In the genomic region with DNA sequence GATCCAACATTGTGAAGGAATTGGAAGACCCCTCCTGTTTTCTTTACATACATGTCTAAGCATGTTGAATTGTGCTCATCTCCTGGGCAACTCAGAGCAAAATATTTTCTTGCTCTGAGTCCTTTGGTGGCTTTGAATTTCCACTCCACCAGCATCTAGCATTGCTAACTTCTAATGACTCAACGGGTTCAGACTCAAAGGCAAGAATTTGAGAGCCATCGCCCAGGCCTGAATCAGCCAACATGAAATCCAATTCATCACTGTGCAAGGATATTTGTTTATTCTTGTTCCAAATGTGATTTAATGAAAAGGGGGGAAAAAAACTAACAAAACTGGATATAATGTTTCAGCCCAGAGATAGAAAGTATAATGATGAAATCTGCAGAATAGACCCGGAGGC, we compare ENCODE assay signal across 19 mouse cellular contexts.
DNase-seq lines count a peak whose midpoint lies in the region; TF ChIP-seq lines count a peak whose summit lies in the region.
"Had no signal": no experiment of that assay in that cellular context is flagged by ENCODE, and none has a peak within 500 bp of the region (broad histone marks: within the 10 kb centered on the region; RNA-seq: fewer than 3 reads in every experiment).

No protein-coding gene starts in this region.

- no peak for TF ChIP-seq CTCF in gastrocnemius, adult 2 months (IDR thresholded peaks at IDR 0.05)

- H3K4me3 ChIP-seq in gastrocnemius, adult 2 months: no peak overlapping the region
- H3K4me3 ChIP-seq: embryonic facial prominence, embryonic 13.5 days; embryonic facial prominence, embryonic 15.5 days; forebrain, embryonic 13.5 days; forebrain, embryonic 15.5 days had no signal

- DNase-seq in gastrocnemius, adult 2 months: no peak
- no peak for DNase-seq in gastrocnemius, postnatal 14 days
- DNase-seq in 3T3-L1 (ENCODE audit: low read depth, low spot score) (peak; percentile 51), NIH3T3 (ENCODE audit: low read depth) (peak; percentile 59)
- no peak for DNase-seq in frontal cortex, postnatal 36 days (ENCODE audit: low spot score in 2 of 2)
- no peak for DNase-seq in cerebellum, adult 9-10 months
- DNase-seq: adrenal gland, adult 8-10 months; adrenal gland, postnatal 14 days; cerebellum, adult 11-12 months; cerebellum, adult 2 months; cerebellum, adult 9-11 months; cerebellum, postnatal 14 days; cerebellum, postnatal 36 days; embryo, embryonic 11 days; forebrain, postnatal 0 days had no signal

- intact Hi-C loops in gastrocnemius, adult 2 months (cut with DNase I): no loop called here
- intact Hi-C loops in gastrocnemius, postnatal 14 days (cut with DNase I; ENCODE audit: low total_unique reads): no loop called here

- 0 out of 2 replicates have a peak overlapping the region, but pooled peaks have one; percentile 31 for H3K27ac ChIP-seq in gastrocnemius, adult 2 months
- H3K27ac ChIP-seq: embryonic facial prominence, embryonic 13.5 days; embryonic facial prominence, embryonic 15.5 days; forebrain, embryonic 13.5 days; forebrain, embryonic 15.5 days had no signal

Comparison
In these comparisons a context has a peak if more than half of its experiments do, and no peak if none do; other contexts are left out.
1. DNase-seq: peak in 3T3-L1 (single experiment) and NIH3T3 (single experiment); none in gastrocnemius, adult 2 months (single experiment), gastrocnemius, postnatal 14 days (single experiment), frontal cortex, postnatal 36 days (0 of 2) and cerebellum, adult 9-10 months (single experiment).